Mouse (Mus musculus) telencephalon, adult 2 months (tissue): ENCODE data around the gene Lsm7.
A peak's percentile ranks its signal among the peaks of the same experiment; 100 is the strongest.

Experiments
- DNase-seq: peaks from one replicate; pipeline ENCODE4 v3.0.0-alpha.2; 2011; ENCODE audit warnings: low read depth, low spot score

The Lsm7 gene

DNA sequence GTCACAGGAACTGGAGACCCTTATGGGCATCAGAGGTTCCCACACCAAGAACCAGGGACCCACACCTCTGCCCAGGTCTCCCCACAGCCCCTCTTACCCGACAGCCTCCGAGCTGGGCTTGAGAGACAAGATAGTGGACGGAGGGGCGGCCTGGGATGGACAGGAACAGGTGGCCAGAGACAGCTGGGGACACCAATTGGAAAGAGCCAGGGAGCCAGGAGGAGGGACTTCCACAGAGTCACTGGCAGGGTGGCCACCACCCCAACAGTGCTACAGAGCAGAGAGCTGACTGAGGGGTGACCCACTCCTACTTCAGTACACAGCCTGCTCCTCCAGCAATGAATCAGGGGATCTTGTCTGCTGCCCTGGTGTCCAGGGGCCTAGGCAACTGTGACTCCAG lies 41.6 kb downstream of the Lsm7 start, which contains the start of gene Jsrp1:
Gene Jsrp1 (minus strand): TSS at position 133 of the 400 bp plus-strand sequence.
- no peak for DNase-seq

DNA sequence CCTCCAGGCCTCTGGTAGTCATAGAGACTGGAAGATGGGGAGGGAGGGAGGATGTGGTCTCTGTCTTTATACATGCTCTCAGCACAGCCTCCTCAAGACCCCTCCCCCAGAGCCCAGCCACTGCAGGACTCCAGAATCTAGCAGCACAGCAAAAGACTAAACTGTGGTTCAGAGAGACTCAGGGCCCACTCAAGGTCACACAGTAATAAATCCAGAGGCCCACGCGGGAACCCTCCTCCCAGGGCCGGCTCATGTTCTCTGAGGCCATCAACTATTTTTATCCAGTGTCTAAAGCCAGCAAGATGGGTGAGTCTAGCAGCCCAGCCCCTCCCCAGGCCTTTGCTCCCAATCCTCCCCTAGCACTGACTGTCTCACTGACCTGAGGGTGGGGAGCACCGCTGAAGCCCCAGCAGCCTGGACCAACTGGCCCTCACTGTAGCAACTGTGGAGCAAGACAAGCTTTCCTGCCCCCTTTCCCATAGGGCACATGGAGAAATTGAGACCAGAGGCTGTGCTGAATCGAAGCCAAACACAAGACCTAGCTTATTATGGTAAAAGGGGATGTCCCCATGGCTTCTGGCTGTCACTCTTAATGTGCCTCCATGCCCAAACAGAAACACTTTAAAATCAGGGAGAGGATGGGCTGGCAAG lies 42.5 kb downstream of the Lsm7 start:
- no peak for DNase-seq

DNA sequence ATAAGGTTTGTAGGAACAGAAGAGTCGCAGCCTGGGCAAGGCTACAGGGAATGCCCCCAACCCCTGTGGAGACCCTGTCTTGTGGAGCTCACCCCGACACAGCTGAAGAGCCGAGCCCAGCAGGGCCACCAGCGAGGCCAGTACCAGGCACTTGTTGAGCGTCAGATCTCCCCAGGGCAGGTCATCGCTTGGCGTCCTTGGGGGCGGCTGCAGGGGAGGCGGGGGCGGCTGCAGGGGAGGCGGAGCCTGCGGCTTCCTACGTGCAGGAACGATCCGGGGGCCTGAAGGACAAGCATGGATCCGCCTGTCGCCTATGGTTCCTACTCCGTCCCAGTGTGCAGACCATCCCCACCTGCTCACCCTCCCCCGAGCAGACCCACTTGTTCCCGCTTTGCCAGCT lies 44.9 kb downstream of the Lsm7 start:
- no peak for DNase-seq

DNA sequence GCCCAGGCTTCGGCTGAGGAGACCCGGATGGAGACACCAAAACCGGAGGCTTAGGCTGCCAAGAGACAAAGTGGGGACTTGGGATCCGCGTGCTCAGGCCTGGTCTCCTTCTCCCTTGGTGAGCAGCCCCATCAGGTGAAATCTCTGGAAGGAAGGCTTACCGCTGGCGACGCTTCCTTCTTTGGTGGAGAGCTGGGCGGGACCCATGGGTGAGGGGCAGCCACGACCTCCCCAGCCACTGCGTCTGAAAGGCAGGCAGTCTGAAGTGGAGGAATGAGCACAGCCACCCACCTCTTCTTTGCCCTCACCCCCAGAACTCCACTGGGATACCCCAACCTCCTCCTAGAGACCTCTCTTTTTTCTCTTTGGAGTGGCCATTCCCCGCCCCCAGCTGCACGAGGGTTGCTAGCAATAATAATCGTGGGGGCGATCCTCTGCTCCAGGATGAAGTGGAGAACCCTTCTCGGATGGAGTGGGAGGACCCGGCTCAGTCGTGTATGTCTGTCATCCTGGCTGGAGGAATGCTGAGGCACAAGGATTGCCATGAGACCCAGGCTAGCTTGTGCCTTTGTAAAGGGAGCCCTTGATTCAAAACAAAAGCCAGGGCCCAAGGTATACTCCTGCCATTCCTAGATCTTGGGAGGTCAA lies 45.9 kb downstream of the Lsm7 start:
- DNase-seq: no peak

DNA sequence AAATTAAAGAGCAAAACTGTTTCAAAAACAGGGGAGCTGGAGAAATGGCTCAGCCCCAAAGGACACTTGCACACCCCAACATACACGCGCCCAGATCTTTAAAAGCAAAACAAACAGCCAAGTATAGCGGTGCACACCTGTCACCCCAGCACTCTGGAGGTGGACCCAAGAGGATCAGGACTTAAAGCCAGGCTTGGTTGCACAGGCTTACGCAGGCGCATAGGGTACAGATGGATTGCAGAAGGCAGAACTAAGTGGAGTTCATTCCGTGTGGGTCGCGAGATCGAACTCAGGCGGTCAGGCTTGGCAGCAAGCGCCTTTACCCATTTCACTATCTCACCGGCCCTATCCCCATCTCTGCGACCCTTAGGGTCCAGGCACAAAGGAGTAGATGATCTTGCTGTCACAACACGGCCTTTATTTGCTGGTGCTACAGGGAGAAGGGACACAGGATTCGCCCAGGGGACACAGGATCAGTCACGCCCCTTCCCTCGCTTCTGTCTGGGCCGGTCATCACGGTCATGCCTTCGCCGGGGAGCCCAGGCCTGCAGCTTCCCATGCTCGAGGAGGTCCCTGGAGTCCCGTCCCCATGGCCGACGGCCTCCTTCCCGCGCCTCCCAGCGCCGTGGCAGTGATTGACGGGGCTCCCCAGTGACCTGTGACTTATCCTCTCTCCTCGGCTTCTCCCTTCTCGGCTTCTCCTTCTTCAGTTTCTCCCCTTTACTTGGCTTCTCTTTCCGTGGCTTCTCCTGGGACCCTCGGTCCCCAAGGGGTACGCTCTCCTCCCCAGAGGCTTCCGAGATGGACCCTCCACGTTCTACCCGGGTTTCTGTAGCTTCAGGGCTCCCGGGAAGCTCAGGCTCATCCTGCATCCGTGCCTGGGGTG lies 46.7 kb downstream of the Lsm7 start:
- DNase-seq: peak; percentile 45

DNA sequence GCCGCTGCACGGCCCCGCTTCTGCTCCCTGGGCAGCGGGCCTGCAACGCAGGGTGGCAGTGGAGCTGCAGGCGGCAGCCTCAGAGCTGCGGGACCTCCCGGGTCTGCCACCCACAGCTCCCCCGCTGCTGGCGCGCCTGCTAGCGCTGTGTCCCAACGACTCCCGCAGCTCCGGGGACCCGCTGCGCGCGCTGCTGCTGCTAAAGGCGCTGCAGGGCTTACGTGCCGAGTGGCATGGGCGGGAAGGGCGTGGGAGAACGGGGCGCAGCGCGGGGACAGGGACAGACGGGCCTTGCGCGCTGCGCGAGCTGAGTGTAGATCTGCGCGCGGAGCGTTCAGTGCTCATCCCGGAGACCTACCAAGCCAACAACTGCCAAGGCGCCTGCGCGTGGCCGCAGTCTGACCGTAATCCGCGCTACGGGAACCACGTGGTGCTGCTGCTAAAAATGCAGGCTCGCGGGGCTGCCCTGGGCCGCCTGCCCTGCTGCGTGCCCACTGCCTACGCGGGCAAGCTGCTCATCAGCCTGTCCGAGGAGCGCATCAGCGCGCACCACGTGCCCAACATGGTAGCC lies 47.9 kb downstream of the Lsm7 start:
- peak; percentile 89 for DNase-seq

DNA sequence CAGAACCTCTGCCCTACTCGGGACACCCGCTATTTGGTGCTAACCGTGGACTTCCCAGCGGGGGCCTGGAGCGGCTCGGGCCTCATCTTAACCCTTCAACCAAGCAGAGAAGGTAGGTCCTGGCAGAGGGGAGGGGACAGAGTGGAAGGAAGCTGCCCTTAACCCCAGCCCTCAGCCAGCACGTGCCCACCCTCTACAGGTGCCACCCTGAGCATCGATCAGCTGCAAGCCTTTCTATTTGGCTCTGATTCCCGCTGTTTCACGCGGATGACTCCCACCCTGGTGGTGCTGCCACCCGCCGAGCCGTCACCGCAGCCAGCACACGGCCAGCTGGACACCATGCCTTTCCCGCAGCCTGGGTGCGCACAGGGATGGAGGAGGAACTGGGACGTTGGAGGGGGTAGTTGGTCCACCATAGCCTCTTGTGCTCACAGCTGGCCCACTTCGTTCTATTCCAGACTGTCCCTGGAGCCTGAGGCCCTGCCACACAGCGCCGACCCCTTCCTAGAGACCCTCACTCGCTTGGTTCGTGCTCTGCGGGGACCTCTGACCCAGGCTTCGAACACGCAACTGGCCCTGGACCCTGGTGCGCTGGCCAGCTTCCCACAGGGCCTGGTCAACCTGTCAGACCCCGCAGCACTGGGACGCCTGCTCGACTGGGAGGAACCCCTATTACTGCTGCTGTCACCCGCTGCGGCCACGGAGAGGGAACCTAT lies 48.5 kb downstream of the Lsm7 start:
- no peak for DNase-seq

DNA sequence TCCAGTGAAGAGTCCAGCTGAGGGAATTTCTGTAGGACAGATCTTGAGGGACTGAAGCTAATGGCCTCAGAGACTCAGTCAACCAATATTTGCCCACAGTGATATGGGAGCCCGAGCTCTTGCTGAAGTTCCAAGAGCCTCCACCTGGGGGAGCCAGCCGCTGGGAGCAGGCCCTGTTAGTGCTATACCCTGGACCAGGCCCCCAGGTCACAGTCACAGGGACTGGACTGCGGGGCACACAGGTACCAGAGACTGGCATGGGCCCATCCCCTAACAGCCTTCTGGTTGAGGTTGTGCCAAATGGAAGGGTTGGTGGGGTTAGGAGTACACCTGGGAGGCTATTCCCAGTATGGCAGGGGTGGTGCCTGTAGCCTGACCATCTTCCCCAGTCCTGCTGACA lies 49.1 kb downstream of the Lsm7 start:
- no peak for DNase-seq

DNA sequence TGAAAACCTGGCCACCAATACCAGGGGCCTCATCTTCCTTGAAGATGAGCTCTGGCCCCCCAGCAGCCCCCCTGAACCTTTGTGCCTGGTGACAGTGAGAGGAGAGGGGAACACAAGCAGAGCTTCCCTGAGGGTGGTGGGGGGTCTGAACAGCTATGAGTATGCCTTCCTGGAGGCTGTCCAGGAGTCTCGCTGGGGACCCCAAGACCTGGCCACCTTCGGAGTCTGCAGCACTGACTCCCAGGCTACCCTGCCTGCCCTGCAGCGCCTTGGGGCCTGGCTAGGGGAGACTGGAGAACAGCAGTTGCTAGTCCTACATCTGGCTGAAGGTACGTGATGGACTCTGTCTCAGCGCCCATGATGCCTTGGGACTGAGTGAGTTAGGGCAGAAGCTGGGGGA lies 49.7 kb downstream of the Lsm7 start:
- no peak for DNase-seq

DNA sequence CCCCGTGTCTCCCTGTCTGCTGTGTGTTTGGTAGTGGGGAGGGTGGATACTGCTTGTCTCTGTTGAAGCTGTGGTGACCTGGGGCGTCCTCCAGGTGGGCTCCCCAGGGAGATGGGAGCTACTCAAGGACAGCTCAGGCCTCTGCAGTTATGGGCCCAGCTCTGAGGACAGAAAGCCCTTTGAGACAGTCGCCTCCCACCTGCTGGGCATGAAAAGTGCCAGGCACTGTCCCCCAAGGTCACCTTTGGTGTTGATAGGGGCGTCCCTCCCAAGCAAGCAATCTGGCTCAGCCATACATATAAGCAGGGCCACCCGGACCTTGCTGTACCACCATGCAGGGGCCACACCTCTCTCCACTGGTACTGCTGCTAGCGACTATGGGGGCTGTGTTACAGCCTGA lies 50.1 kb downstream of the Lsm7 start, which contains the start of gene Amh:
Gene Amh (plus strand): TSS at position 328 of the 400 bp plus-strand sequence.
- no peak for DNase-seq

DNA sequence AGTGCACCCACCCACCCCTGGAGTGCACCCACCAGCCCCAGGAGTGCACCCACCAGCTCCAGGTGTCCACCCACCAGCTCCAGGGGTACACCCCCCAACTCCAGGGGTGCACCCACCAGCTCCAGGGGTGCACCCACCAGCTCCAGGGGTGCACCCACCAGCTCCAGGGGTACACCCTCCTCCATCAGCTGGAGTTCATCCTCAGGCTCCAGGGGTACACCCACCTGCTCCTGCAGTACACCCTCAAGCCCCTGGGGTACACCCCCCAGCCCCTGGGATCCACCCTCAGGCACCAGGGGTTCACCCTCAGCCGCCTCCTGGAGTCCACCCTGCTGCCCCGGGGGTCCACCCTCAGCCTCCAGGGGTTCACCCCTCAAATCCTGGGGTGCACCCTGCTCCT lies 50.7 kb downstream of the Lsm7 start:
- DNase-seq: no peak

DNA sequence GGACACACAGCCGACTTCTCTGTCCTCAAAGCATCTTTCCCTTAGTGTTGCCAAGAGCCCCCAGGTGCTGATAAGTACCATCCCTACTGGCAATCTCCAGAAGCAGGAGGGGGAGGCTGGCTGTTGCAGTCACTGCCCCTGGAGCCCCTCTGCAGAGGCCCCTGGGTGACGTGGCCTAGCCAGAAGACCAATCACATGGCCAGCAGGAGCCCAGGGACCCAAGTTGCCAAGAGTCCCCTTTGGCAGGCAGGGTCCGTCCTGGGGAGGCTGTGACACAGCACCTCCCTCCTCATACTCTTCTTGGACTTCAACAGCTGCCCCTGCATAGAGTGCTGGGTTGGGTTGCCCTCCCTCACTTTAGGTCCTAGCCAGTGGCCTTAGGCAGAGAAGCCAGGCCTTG lies 52.0 kb downstream of the Lsm7 start:
- DNase-seq: no peak
